Mouse (Mus musculus) macrophage (primary cell): ENCODE data around the gene Pde4a. TPM values are rescaled to one million over a fixed set of nuclear protein-coding genes. Genes with fewer than 3 reads are reported as not detected.
"Not testable (repeated sequence)": the region's sequence is repeated elsewhere in the genome, so short reads cannot be mapped to it uniquely, and the experiment has no call there.

Experiments used
- H3K27ac ChIP-seq: fragments of 350-480 bp; formaldehyde crosslinking; 2 replicates; pipeline ENCODE4 v1.9.0; 2021
- H3K36me3 ChIP-seq: fragments of 350-480 bp; formaldehyde crosslinking; 2 replicates; pipeline ENCODE4 v1.9.0; 2021; ENCODE audit errors: inconsistent target
- H3K4me3 ChIP-seq: fragments of 350-480 bp; formaldehyde crosslinking; 2 replicates; pipeline ENCODE4 v1.9.0; 2021; ENCODE audit errors: inconsistent target
- H3K79me2 ChIP-seq: fragments of 350-480 bp; formaldehyde crosslinking; 2 replicates; pipeline ENCODE4 v1.9.0; 2021; ENCODE audit errors: inconsistent target
- WGBS: methylation state at CpG from one replicate; pipeline ENCODE4 v1.1.7; 2026; ENCODE audit warnings: inconsistent platforms; ENCODE audit not compliant: missing documents; 5-methylcytosine and 5-hydroxymethylcytosine counted together
- polyA plus RNA-seq: library from polyadenylated mRNA; stranded (reverse); fragments of 250-400 nt; gene quantifications from 3 replicates; pipeline ENCODE4 v1.2.4, GENCODE M21; 2018; ENCODE audit warnings: inconsistent platforms

Gene Pde4a
- polyA plus RNA-seq, 1 experiment from 2014 or later, result 7.1 TPM

GRCm38 (mm10) chr9:21206848-21207247 lies 41.3 kb downstream of the Pde4a start:
- Histone ChIP-seq H3K27ac (no peak overlapping the region), H3K4me3 (no peak overlapping the region), H3K79me2 (no peaks in the 10 kb centered on the region), H3K36me3 (peaks cover 31% of the 10 kb centered on the region; the same call in 1 of the 2 replicates)
- WGBS, result 60% methylated on average over 6 of the region's 6 CpGs

DNA sequence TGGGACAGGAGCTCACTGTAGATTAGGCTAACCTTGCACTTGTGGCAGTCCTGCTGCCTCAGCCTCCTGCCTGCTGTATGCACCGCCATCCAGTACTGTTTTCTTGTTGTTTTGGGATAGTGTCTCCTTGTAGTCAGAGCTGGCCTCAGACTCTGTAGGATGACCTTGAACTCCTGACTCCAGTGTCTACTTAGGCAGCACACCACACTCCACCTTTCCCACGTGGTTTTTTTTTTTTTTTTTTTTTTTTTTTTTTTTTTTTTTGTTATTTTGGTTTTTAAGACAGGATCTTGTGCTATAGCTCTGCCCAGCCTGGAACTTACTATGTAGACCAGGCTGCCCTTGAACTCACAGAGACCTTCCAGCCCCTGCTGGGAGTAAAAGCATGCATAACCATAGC lies 43.1 kb downstream of the Pde4a start:
- Histone ChIP-seq H3K4me3 (no peak overlapping the region), H3K79me2 (no peaks in the 10 kb centered on the region), H3K36me3 (peaks cover 26% of the 10 kb centered on the region; the same call in 1 of the 2 replicates), H3K27ac (no peak overlapping the region)
- 100% methylated on average over 1 of the region's 2 CpGs for WGBS

GRCm38 (mm10) chr9:21210821-21211220 lies 45.3 kb downstream of the Pde4a start:
- no peaks in the 10 kb centered on the region for H3K79me2 ChIP-seq
- H3K36me3 ChIP-seq, result peaks cover 22% of the 10 kb centered on the region; the same call in 1 of the 2 replicates
- 95% methylated on average over 6 of the region's 6 CpGs for WGBS
- no peak overlapping the region for H3K27ac ChIP-seq
- H3K4me3 ChIP-seq, result no peak overlapping the region

- no peak overlapping the region for H3K27ac ChIP-seq
- H3K79me2 ChIP-seq, result no peaks in the 10 kb centered on the region
- H3K36me3 ChIP-seq, result peaks cover 17% of the 10 kb centered on the region; the same call in 1 of the 2 replicates
- H3K4me3 ChIP-seq, result no peak overlapping the region
- 83% methylated on average over 7 of the region's 7 CpGs for WGBS
Observed at GRCm38 (mm10) chr9:21211624-21212023, 46.1 kb downstream of the Pde4a start.

DNA sequence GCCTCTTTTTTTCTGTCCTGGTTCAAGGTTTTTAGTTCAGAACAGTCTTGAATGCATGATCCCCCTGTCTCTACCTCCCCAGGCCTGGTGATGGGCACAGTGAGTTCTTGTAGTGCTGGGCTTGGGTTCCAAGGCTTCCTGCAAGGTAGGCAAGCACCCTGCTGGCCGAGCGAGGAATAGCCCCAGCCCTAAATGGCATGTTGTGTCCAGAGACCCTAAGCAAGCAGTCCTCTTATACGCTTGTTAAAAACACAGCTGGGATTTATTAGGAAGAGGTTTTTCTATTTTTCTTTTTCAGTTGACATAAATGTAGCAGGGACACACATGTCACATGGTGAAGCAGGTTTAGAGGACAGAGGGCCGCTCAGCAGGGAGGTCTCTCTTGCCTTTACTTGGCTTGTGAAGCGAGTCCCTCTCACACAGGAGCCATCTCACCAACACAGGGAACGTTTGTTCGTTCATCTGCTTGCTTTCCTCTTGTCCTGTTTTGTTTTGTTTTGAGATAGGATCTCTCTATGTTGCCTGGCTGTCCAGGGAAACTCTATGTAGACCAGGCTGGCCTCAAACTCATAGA lies 48.2 kb downstream of the Pde4a start:
- H3K27ac ChIP-seq, result no peak overlapping the region
- 74% methylated on average over 7 of the region's 7 CpGs for WGBS

DNA sequence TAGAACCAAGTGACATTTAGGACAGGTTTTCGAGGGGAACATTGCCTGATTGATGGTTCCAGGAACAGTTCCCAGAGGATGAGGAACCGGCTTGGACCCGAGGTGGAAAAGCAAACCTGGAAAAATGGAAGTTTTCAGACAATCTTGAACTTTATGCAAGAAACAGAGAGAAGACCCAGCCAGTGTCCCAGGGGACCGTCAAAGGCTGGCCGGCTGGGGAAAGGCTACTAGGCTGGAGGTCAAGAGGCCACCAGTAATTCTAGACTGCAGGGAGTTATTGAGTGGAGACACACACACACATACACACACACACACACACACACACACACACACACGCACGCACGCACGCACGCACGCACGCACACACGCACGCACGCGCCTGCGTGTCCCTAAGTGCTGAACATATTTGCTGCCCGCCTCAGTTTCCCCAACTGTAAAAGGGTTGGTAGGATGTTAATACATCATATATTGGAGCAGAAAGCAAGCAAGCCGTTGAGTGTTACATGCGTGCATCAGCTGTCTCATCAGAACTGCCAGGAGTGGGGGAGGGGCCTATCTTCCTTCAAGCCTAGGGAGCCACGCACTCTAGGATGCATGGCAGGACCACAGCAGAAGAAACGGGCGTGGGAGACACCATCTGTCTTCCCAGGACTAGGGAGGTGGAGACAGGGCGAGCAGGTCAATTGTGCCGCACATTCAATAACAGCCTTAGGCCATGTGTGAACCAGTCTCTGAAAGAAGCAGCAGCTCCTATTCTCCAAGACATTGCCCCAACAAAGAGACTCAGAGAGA lies 50.7 kb downstream of the Pde4a start:
- no peak overlapping the region for H3K27ac ChIP-seq
- WGBS, result 85% methylated on average over 24 of the region's 25 CpGs
- peaks cover 6% of the 10 kb centered on the region; the same call in 1 of the 2 replicates for H3K36me3 ChIP-seq
- H3K4me3 ChIP-seq, result no peak overlapping the region
- no peaks in the 10 kb centered on the region for H3K79me2 ChIP-seq

More for the DNA sequence above, 48.2 kb downstream of the Pde4a start:
- no peak overlapping the region for H3K4me3 ChIP-seq
- H3K79me2 ChIP-seq, result no peaks in the 10 kb centered on the region
- peaks cover 17% of the 10 kb centered on the region; the same call in 1 of the 2 replicates for H3K36me3 ChIP-seq

GRCm38 (mm10) chr9:21219820-21220219 lies 54.3 kb downstream of the Pde4a start:
- Histone ChIP-seq H3K36me3 (no peaks in the 10 kb centered on the region), H3K79me2 (no peaks in the 10 kb centered on the region), H3K27ac (no peak overlapping the region), H3K4me3 (no peak overlapping the region)
- 53% methylated on average over 3 of the region's 3 CpGs for WGBS

GRCm38 (mm10) chr9:21220490-21221382 lies 55.2 kb downstream of the Pde4a start:
- Histone ChIP-seq H3K79me2 (no peaks in the 10 kb centered on the region), H3K27ac (peak overlapping the region; percentile 97), H3K4me3 (peak overlapping the region; percentile 25), H3K36me3 (no peaks in the 10 kb centered on the region)
- WGBS, result 4% methylated on average over 21 of the region's 21 CpGs

DNA sequence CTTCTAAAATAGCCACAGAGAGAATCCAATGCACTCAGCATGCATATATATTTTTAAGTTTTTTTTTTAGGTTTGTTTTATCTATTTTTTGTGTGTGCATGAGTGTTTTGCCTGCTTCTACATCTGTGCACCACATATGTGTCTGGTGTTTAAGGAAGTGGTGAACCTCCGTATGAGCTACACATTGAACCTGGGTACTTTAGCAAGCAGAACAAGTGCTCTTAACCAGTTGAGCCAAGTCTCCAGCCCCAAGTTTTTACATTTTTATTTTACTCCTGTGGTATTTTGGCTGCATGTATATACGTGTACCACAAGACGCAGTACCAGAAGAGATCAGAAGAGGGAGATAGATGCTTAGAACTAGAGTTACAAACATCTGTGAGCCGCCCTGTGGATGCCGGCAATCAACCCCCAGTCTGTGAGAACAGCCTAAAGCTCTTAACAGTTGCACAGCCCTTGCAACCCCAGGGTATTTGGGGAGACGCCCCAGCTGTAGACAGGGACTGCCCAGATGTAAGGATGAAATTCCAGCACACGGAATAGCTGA lies 55.9 kb downstream of the Pde4a start:
- H3K4me3 ChIP-seq, result peak overlapping the region; percentile 25; the same call in 1 of the 2 replicates
- no peaks in the 10 kb centered on the region for H3K36me3 ChIP-seq
- H3K27ac ChIP-seq, result peak overlapping the region; percentile 97
- 14% methylated on average over 7 of the region's 7 CpGs for WGBS
- no peaks in the 10 kb centered on the region for H3K79me2 ChIP-seq

DNA sequence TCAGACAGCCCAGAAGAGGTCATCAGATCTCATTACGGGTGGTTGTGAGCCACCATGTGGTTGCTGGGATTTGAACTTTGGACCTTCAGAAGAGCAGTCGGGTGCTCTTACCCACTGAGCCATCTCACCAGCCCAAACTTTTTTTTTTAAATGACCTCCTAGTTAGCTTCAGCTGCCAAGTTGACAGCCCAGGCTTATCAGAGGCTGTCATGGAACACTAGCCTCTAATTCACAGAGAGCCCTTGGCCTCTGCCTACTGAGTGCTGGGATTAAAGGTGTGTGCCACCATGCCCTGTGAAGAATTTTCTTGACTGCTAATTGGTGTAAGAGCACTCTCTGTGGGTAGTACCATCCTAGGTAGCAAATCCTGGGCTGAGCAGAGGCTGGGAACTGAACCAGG lies 58.0 kb downstream of the Pde4a start:
- H3K36me3 ChIP-seq, H3K4me3 ChIP-seq, H3K79me2 ChIP-seq, H3K27ac ChIP-seq: not testable (repeated sequence)
- no CpG with 5 or more reads among the region's 2 CpGs for WGBS

DNA sequence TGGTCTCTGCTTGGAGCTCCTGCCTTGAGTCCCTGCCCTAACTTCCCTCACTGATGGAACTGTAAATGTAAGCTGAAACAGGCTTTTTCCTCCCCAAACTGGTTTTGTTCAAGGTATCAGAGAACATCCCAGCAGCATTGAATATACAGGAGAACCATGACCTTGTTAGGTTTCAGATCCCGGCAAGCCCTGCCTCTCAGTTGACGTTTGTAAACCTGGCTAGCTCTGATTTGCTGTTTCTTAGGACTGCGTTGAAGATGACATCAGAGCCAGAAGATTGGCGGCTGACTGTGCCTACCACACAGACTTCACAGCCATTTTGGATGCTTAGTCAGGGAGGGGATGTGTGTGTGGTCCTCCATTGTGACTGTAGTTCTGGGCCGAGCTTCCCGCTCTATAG lies 58.4 kb downstream of the Pde4a start:
- WGBS, result 91% methylated on average over 6 of the region's 6 CpGs
- Histone ChIP-seq H3K36me3 (no peaks in the 10 kb centered on the region), H3K4me3 (no peak overlapping the region), H3K79me2 (no peaks in the 10 kb centered on the region), H3K27ac (no peak overlapping the region)

GRCm38 (mm10) chr9:21224576-21225414 lies 59.3 kb downstream of the Pde4a start:
- Histone ChIP-seq H3K79me2 (no peaks in the 10 kb centered on the region), H3K27ac (peak overlapping the region; percentile 46), H3K36me3 (peaks cover 4% of the 10 kb centered on the region; the same call in 1 of the 2 replicates), H3K4me3 (peak overlapping the region; percentile 26)
- 21% methylated on average over 25 of the region's 26 CpGs for WGBS

DNA sequence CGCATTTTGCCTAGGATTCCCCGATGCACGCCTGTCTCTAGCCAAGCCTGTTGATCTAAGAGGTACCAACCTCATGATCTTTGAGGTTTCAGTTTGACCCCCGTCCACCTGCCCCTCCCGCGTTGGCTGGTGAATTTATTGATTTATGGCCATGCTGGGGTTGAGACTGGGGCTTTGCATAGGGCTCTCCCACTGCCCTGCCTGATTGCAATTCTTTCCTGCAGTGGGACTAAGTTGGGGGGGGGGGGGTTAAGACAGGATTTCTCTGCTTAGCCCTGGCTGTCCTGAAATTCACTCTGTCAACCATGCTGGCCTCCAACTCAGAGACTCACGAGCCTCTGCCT lies 59.9 kb downstream of the Pde4a start:
- H3K27ac ChIP-seq, result peak overlapping the region; percentile 46
- 17% methylated on average over 7 of the region's 7 CpGs for WGBS
- H3K79me2 ChIP-seq, result no peaks in the 10 kb centered on the region
- H3K36me3 ChIP-seq, result peaks cover 10% of the 10 kb centered on the region
- H3K4me3 ChIP-seq, result peak overlapping the region; percentile 26
